Mouse (Mus musculus) lung, embryonic 15.5 days (tissue): ENCODE results near the gene Cox8b. TPM values are rescaled to one million over a fixed set of nuclear protein-coding genes. Genes with fewer than 3 reads are reported as not detected.
A peak's percentile ranks its signal among the peaks of the same experiment; 100 is the strongest.

Experiments used
- ATAC-seq: fragments of 200-750 bp; cut with Nextera tagmentation; 2 replicates; pipeline ENCODE4 v1.8.0; 2017; ENCODE audit warnings: moderate number of reproducible peaks, borderline replicate concordance; ENCODE audit not compliant: low FRiP score, low TSS enrichment; ENCODE audit errors: extremely low read depth
- H3K27ac ChIP-seq: fragments of 300-500 bp; sonication (generic); 2 replicates; pipeline ENCODE4 v1.5.1; 2015; ENCODE audit warnings: moderate library complexity, mild to moderate bottlenecking, inconsistent platforms
- H3K27me3 ChIP-seq: fragments of 300-500 bp; sonication (generic); 2 replicates; pipeline ENCODE4 v1.6.1; 2015; ENCODE audit warnings: inconsistent platforms
- H3K36me3 ChIP-seq: fragments of 300-500 bp; sonication (generic); 2 replicates; pipeline ENCODE4 v1.6.1; 2015; ENCODE audit warnings: inconsistent platforms
- H3K4me1 ChIP-seq: fragments of 300-500 bp; sonication (generic); 2 replicates; pipeline ENCODE4 v1.6.1; 2015; ENCODE audit warnings: inconsistent platforms
- H3K4me2 ChIP-seq: fragments of 300-500 bp; sonication (generic); 2 replicates; pipeline ENCODE4 v1.6.1; 2015; ENCODE audit warnings: inconsistent platforms, mild to moderate bottlenecking, moderate library complexity
- H3K4me3 ChIP-seq: fragments of 300-500 bp; sonication (generic); 2 replicates; pipeline ENCODE4 v1.5.1; 2015; ENCODE audit warnings: mild to moderate bottlenecking, inconsistent platforms
- H3K9ac ChIP-seq: fragments of 300-500 bp; sonication (generic); 2 replicates; pipeline ENCODE4 v1.6.1; 2015; ENCODE audit warnings: inconsistent platforms
- H3K9me3 ChIP-seq: fragments of 300-500 bp; sonication (generic); 2 replicates; pipeline ENCODE4 v1.6.1; 2016; ENCODE audit warnings: inconsistent platforms
- WGBS: fragments of 180-500 bp; shearing (Covaris S2); methylation state at CpG from one replicate; pipeline ENCODE4 v1.1.7; 2015; 5-methylcytosine and 5-hydroxymethylcytosine counted together
- polyA plus RNA-seq: library from polyadenylated mRNA; unstranded; fragments of >200 nt; fragmentation: Nextera tagmentation; extraction: Ambion mirVana; gene quantifications from 2 replicates; pipeline ENCODE4 v1.2.1, GENCODE M21; 2015

Cox8b gene
- polyA plus RNA-seq, 1 experiment from 2014 or later: 6.2 TPM

- ATAC-seq: peak; percentile 28
- WGBS: 32% methylated on average over 40 of the region's 40 CpGs
- H3K9ac ChIP-seq: peak within 1 kb of the TSS; percentile 74
Observed at GRCm38 (mm10) chr7:140857550-140858505, 42.4 kb downstream of the Cox8b start, which contains the start of gene Bet1l. Bet1l (minus strand) TSS chr7:140857577.

DNA sequence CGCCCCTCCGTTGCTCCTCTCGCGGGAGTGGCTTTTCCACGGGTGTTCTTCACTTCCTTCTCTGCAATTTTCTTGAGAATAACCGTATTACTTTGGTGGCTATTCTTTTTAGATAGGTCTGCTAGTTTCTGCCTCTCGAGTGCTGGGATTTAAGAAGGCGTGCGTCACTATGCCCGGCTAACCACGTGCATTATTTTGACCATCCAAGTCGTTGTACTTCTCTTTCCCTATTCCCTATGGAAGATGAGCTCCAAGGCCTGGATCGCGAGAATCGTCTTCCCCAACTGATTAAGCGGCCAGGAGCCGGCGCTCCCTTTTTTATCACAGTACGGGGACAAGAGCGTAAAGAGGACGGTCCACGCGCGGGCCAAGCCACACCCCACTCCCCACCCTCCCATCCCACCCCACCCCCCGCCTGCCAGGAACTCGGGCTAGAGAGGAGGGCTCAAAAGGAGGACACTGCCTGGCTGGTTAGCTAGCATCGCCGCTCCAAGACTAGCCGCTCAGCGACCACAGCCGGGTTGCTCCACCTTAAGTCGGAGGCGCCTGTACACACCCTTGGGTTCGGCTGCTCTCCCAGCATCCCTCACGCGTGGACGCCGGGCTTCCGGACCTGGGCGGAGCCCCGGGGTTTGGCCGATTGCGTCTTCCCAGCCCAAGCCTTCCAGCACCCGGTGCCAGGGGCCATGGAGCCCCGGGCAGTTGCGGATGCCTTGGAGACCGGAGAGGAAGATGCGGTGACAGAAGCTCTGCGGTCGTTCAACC is 43.3 kb downstream of the Cox8b start, which contains the start of gene Ric8a:
TSS of gene Ric8a (plus strand) at position 173 of the 765 bp plus-strand sequence.
- peaks cover 25% of the 10 kb centered on the region for H3K4me1 ChIP-seq
- H3K27me3 ChIP-seq: no peaks in the 10 kb centered on the region
- H3K9me3 ChIP-seq: no peaks in the 10 kb centered on the region
- peaks cover 53% of the 10 kb centered on the region for H3K36me3 ChIP-seq
- peak within 1 kb of the TSS; percentile 68 for H3K4me3 ChIP-seq
- peak within 1 kb of the TSS; percentile 74 for H3K9ac ChIP-seq
- H3K4me2 ChIP-seq: peak within 1 kb of the TSS; percentile 95
- peak within 1 kb of the TSS; percentile 92 for H3K27ac ChIP-seq
- WGBS: under 1% methylated on average over 49 of the region's 50 CpGs
- ATAC-seq: peak; percentile 75

More at GRCm38 (mm10) chr7:140857550-140858505, 42.4 kb downstream of the Cox8b start, which contains the start of gene Bet1l:
- Histone ChIP-seq H3K4me1 (peaks cover 25% of the 10 kb centered on the region), H3K4me3 (peak within 1 kb of the TSS; percentile 68), H3K27ac (peak within 1 kb of the TSS; percentile 92), H3K9me3 (no peaks in the 10 kb centered on the region), H3K27me3 (no peaks in the 10 kb centered on the region), H3K36me3 (peaks cover 53% of the 10 kb centered on the region), H3K4me2 (peak within 1 kb of the TSS; percentile 95)

- Histone ChIP-seq H3K4me2 (peak within 1 kb of the TSS; percentile 95), H3K4me3 (peak within 1 kb of the TSS; percentile 68), H3K9me3 (no peaks in the 10 kb centered on the region), H3K27ac (peak within 1 kb of the TSS; percentile 92), H3K36me3 (peaks cover 50% of the 10 kb centered on the region), H3K27me3 (no peaks in the 10 kb centered on the region), H3K9ac (peak within 1 kb of the TSS; percentile 74), H3K4me1 (peaks cover 25% of the 10 kb centered on the region)
- peak; percentile 77; the same call in 1 of the 2 replicates for ATAC-seq
- WGBS: under 1% methylated on average over 51 of the region's 51 CpGs
Observed at GRCm38 (mm10) chr7:140855860-140856784, 44.1 kb downstream of the Cox8b start, which contains the start of gene Gm45785. Gm45785 (minus strand) TSS chr7:140856331.

DNA sequence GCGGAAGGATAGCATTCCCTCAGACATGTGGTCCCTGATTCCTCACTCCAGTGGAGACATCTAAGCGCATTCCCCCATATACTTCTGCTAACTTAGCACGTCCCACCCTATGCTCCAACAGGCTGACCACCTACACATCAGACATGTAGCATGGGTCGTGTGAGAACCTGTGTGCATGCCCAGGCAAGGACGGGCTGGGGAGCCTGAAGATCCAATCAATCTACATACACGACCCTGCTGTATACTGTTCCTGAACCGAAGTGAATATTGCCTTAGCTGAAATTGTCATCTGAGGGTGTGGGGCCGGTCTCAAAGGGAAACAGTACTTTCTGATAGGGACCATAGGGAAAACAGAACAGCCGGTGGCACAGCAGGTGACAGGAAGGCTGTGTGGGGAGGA is 45.1 kb downstream of the Cox8b start:
- Histone ChIP-seq H3K27ac (peak overlapping the region; percentile 92; the same call in 1 of the 2 replicates), H3K4me3 (peak overlapping the region; percentile 68), H3K36me3 (peaks cover 41% of the 10 kb centered on the region), H3K27me3 (no peaks in the 10 kb centered on the region), H3K4me2 (peak overlapping the region; percentile 95), H3K4me1 (peaks cover 25% of the 10 kb centered on the region), H3K9me3 (no peaks in the 10 kb centered on the region), H3K9ac (peak overlapping the region; percentile 74)
- no peak for ATAC-seq
- WGBS: 67% methylated on average over 9 of the region's 9 CpGs

DNA sequence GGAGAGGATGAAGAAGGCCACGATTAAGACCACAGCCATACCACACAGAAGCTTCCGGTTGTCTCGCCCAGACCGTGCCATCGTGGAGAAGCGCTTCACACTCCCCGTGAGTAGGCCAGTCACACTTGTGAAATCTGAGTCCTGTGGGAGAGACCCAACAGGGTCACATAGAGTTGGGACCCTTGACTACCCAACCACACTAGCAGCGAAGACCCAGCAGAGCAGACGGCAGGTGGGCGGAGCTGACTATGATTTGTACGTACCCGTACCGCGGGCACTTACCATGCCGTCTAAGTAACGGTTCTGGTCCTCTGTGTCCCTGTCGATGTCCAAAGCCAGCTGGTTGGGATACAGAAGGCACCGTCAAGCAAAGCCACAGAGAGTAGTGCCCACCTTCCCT is 45.8 kb downstream of the Cox8b start:
- H3K27me3 ChIP-seq: no peaks in the 10 kb centered on the region
- H3K36me3 ChIP-seq: peaks cover 38% of the 10 kb centered on the region
- no peak overlapping the region for H3K4me2 ChIP-seq
- no peak overlapping the region for H3K4me3 ChIP-seq
- WGBS: 86% methylated on average over 18 of the region's 18 CpGs
- no peak overlapping the region for H3K9ac ChIP-seq
- no peak for ATAC-seq
- no peaks in the 10 kb centered on the region for H3K9me3 ChIP-seq
- H3K4me1 ChIP-seq: peaks cover 25% of the 10 kb centered on the region
- no peak overlapping the region for H3K27ac ChIP-seq

GRCm38 (mm10) chr7:140853386-140853785 is 46.9 kb downstream of the Cox8b start:
- Histone ChIP-seq H3K9me3 (no peaks in the 10 kb centered on the region), H3K4me3 (no peak overlapping the region), H3K27me3 (no peaks in the 10 kb centered on the region), H3K4me1 (peaks cover 18% of the 10 kb centered on the region), H3K4me2 (no peak overlapping the region), H3K36me3 (peaks cover 32% of the 10 kb centered on the region), H3K27ac (no peak overlapping the region), H3K9ac (no peak overlapping the region)
- no peak for ATAC-seq
- WGBS: 86% methylated on average over 9 of the region's 9 CpGs

DNA sequence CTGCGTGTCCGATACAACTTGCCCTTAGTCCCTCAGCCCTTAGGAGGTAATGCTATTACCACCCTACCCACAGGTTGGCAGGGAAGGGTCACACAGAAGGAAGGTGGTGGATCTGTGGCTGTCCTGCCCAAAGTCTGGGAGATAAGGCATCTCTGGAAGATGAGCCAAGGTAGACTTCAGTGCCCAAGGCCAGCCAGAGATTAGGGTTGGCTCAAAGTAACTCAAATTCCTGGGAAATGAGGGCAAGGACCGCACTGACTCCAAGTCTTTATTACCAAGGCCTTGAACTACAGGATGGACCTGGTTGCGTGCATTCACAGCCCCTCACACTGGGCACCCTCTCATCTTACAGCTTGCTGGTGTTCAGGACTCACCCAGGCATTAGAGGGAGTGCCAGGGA is 48.3 kb downstream of the Cox8b start:
- Histone ChIP-seq H3K9me3 (no peaks in the 10 kb centered on the region), H3K9ac (no peak overlapping the region), H3K4me2 (no peak overlapping the region), H3K4me3 (no peak overlapping the region), H3K36me3 (peaks cover 32% of the 10 kb centered on the region), H3K27me3 (no peaks in the 10 kb centered on the region), H3K27ac (no peak overlapping the region), H3K4me1 (peaks cover 19% of the 10 kb centered on the region)
- 92% methylated on average over 4 of the region's 4 CpGs for WGBS
- no peak for ATAC-seq

Other genes with a start within 250 kb of the Cox8b start
- gene Olfr539, start 240.5 kb downstream of the Cox8b start, polyA plus RNA-seq: not detected in 2 replicates
- not detected in 2 replicates for gene Olfr45, start 218.5 kb downstream of the Cox8b start, polyA plus RNA-seq
- gene Olfr541, start 203.2 kb downstream of the Cox8b start, polyA plus RNA-seq: not detected in 2 replicates
- gene Cyp2e1, start 136.7 kb downstream of the Cox8b start, polyA plus RNA-seq: 0.10 and 0.19 TPM in 2 replicates
- gene Syce1, start 112.6 kb downstream of the Cox8b start, polyA plus RNA-seq: 0.14 TPM in 1 of 2 replicates, not detected in the other
- gene Zfp941, start 78.3 kb downstream of the Cox8b start, polyA plus RNA-seq: 0.52 and 0.59 TPM in 2 replicates
- gene Urah, start 65.4 kb downstream of the Cox8b start, polyA plus RNA-seq: 4.4 and 5.1 TPM in 2 replicates
- not detected in 2 replicates for gene Scgb1c1, start 54.9 kb downstream of the Cox8b start, polyA plus RNA-seq
- gene Odf3, start 52.6 kb downstream of the Cox8b start, polyA plus RNA-seq: not detected in 2 replicates
- gene Gm45785, start 44.1 kb downstream of the Cox8b start, polyA plus RNA-seq: not detected in 2 replicates
- gene Ric8a, start 43.5 kb downstream of the Cox8b start, polyA plus RNA-seq: 58.2 and 58.8 TPM in 2 replicates
- 35.1 and 41.0 TPM in 2 replicates for gene Bet1l, start 42.9 kb downstream of the Cox8b start, polyA plus RNA-seq
- 243 and 252 TPM in 2 replicates for gene Psmd13, start 18.5 kb downstream of the Cox8b start, polyA plus RNA-seq
- 22.8 and 22.9 TPM in 2 replicates for gene Sirt3, start 18.1 kb downstream of the Cox8b start, polyA plus RNA-seq
- 0.26 and 0.72 TPM in 2 replicates for gene Nlrp6, start 20.5 kb upstream of the Cox8b start, polyA plus RNA-seq
- 18.7 and 21.0 TPM in 2 replicates for gene Pgghg, start 40.9 kb upstream of the Cox8b start, polyA plus RNA-seq
- 2.8 and 4.0 TPM in 2 replicates for gene Ifitm5, start 49.8 kb upstream of the Cox8b start, polyA plus RNA-seq
- not detected in 2 replicates for gene Gm45717, start 55.5 kb upstream of the Cox8b start, polyA plus RNA-seq
- gene Ifitm2, start 55.5 kb upstream of the Cox8b start, polyA plus RNA-seq: 925 and 963 TPM in 2 replicates
- 47.1 and 54.5 TPM in 2 replicates for gene Ifitm1, start 66.8 kb upstream of the Cox8b start, polyA plus RNA-seq
- gene Ifitm3, start 110.3 kb upstream of the Cox8b start, polyA plus RNA-seq: 238 and 246 TPM in 2 replicates
- gene Ifitm6, start 117.5 kb upstream of the Cox8b start, polyA plus RNA-seq: 1.4 and 1.6 TPM in 2 replicates
- gene Gm17387, start 128.7 kb upstream of the Cox8b start, polyA plus RNA-seq: not detected in 2 replicates
- 5.3 and 5.8 TPM in 2 replicates for gene B4galnt4, start 160.7 kb upstream of the Cox8b start, polyA plus RNA-seq
- 14.6 and 15.2 TPM in 2 replicates for gene Pkp3, start 177.8 kb upstream of the Cox8b start, polyA plus RNA-seq
- 12.8 and 15.1 TPM in 2 replicates for gene Sigirr, start 200.1 kb upstream of the Cox8b start, polyA plus RNA-seq
- 6.4 and 6.5 TPM in 2 replicates for gene Ano9, start 217.4 kb upstream of the Cox8b start, polyA plus RNA-seq
- gene Ptdss2, start 221.9 kb upstream of the Cox8b start, polyA plus RNA-seq: 70.1 and 70.6 TPM in 2 replicates